Mouse (Mus musculus): ENCODE measurements around the gene Eipr1. TPM values are rescaled to one million over a fixed set of nuclear protein-coding genes. Genes with fewer than 3 reads are reported as not detected.

Eipr1 gene
- total RNA-seq, 1 experiment: 41.5 TPM

GRCm38 (mm10) chr12:28835683-28836082 is 84.1 kb downstream of the Eipr1 start:
- in situ Hi-C loops (cut with MboI; ENCODE audit: low sequenced_read_pairs in 2 of 2, unreplicated experiment in 2 of 2): no loop called here
- no peak for DNase-seq (ENCODE audit: low read depth, low spot score)
- H3K36me3 ChIP-seq (ENCODE audit: control insufficient read depth, insufficient read depth, low read length, poor library complexity, severe bottlenecking): no peaks in the 10 kb centered on the region
- H3K27ac ChIP-seq (ENCODE audit: insufficient read depth, low read depth, low read length, poor library complexity, severe bottlenecking): no peak overlapping the region
- no peaks in the 10 kb centered on the region for H3K4me1 ChIP-seq (ENCODE audit: control insufficient read depth in 2 of 2, insufficient read depth in 2 of 2, low read length in 2 of 2, poor library complexity in 1 of 2)
- no peaks in the 10 kb centered on the region for H3K9me3 ChIP-seq (ENCODE audit: control insufficient read depth, insufficient read depth, low read depth, low read length)
- no peak overlapping the region for H3K9ac ChIP-seq (ENCODE audit: insufficient read depth, low read depth, low read length, poor library complexity, severe bottlenecking)
- TF ChIP-seq HCFC1 (IDR thresholded peaks at IDR 0.05; ENCODE audit: borderline replicate concordance, insufficient read depth, low read length) (no peak), ZNF384 (IDR thresholded peaks at IDR 0.05; ENCODE audit: low read depth, low read length) (no peak), ZC3H11A (IDR thresholded peaks at IDR 0.05; ENCODE audit: borderline replicate concordance, low read depth, low read length) (no peak), CHD2 (IDR thresholded peaks at IDR 0.05; ENCODE audit: low read depth, low read length) (no peak), MAFK (IDR thresholded peaks at IDR 0.05; ENCODE audit: insufficient read depth, low read depth, low read length) (no peak)
- no peak overlapping the region for H3K4me3 ChIP-seq (ENCODE audit: insufficient read depth in 1 of 2, low read depth in 1 of 2, low read length in 2 of 2, poor library complexity in 1 of 2, severe bottlenecking in 1 of 2)

- DNase-seq (ENCODE audit: low read depth, low spot score): no peak
- no peaks in the 10 kb centered on the region for H3K36me3 ChIP-seq (ENCODE audit: control insufficient read depth, insufficient read depth, low read length, poor library complexity, severe bottlenecking)
- in situ Hi-C loops (cut with MboI; ENCODE audit: low sequenced_read_pairs in 2 of 2, unreplicated experiment in 2 of 2): no loop called here
- H3K9ac ChIP-seq (ENCODE audit: insufficient read depth, low read depth, low read length, poor library complexity, severe bottlenecking): no peak overlapping the region
- H3K27ac ChIP-seq (ENCODE audit: insufficient read depth, low read depth, low read length, poor library complexity, severe bottlenecking): no peak overlapping the region
- no peaks in the 10 kb centered on the region for H3K4me1 ChIP-seq (ENCODE audit: control insufficient read depth in 2 of 2, insufficient read depth in 2 of 2, low read length in 2 of 2, poor library complexity in 1 of 2)
- TF ChIP-seq ZNF384 (IDR thresholded peaks at IDR 0.05; ENCODE audit: low read depth, low read length) (no peak), HCFC1 (IDR thresholded peaks at IDR 0.05; ENCODE audit: borderline replicate concordance, insufficient read depth, low read length) (no peak), CHD2 (IDR thresholded peaks at IDR 0.05; ENCODE audit: low read depth, low read length) (no peak), MAFK (IDR thresholded peaks at IDR 0.05; ENCODE audit: insufficient read depth, low read depth, low read length) (no peak), ZC3H11A (IDR thresholded peaks at IDR 0.05; ENCODE audit: borderline replicate concordance, low read depth, low read length) (no peak)
- H3K9me3 ChIP-seq (ENCODE audit: control insufficient read depth, insufficient read depth, low read depth, low read length): no peaks in the 10 kb centered on the region
- H3K4me3 ChIP-seq (ENCODE audit: insufficient read depth in 1 of 2, low read depth in 1 of 2, low read length in 2 of 2, poor library complexity in 1 of 2, severe bottlenecking in 1 of 2): no peak overlapping the region
Measured at GRCm38 (mm10) chr12:28838268-28838667, 86.7 kb downstream of the Eipr1 start.

- no peak overlapping the region for H3K9ac ChIP-seq (ENCODE audit: insufficient read depth, low read depth, low read length, poor library complexity, severe bottlenecking)
- no peak overlapping the region for H3K27ac ChIP-seq (ENCODE audit: insufficient read depth, low read depth, low read length, poor library complexity, severe bottlenecking)
- DNase-seq (ENCODE audit: low read depth, low spot score): no peak
- H3K4me3 ChIP-seq (ENCODE audit: insufficient read depth in 1 of 2, low read depth in 1 of 2, low read length in 2 of 2, poor library complexity in 1 of 2, severe bottlenecking in 1 of 2): no peak overlapping the region
- no peaks in the 10 kb centered on the region for H3K36me3 ChIP-seq (ENCODE audit: control insufficient read depth, insufficient read depth, low read length, poor library complexity, severe bottlenecking)
- H3K4me1 ChIP-seq (ENCODE audit: control insufficient read depth in 2 of 2, insufficient read depth in 2 of 2, low read length in 2 of 2, poor library complexity in 1 of 2): no peaks in the 10 kb centered on the region
- TF ChIP-seq ZC3H11A (IDR thresholded peaks at IDR 0.05; ENCODE audit: borderline replicate concordance, low read depth, low read length) (no peak), CHD2 (IDR thresholded peaks at IDR 0.05; ENCODE audit: low read depth, low read length) (no peak), MAFK (IDR thresholded peaks at IDR 0.05; ENCODE audit: insufficient read depth, low read depth, low read length) (no peak), ZNF384 (IDR thresholded peaks at IDR 0.05; ENCODE audit: low read depth, low read length) (no peak), HCFC1 (IDR thresholded peaks at IDR 0.05; ENCODE audit: borderline replicate concordance, insufficient read depth, low read length) (no peak)
- in situ Hi-C loops (cut with MboI; ENCODE audit: low sequenced_read_pairs in 2 of 2, unreplicated experiment in 2 of 2): no loop called here
- no peaks in the 10 kb centered on the region for H3K9me3 ChIP-seq (ENCODE audit: control insufficient read depth, insufficient read depth, low read depth, low read length)
Measured at GRCm38 (mm10) chr12:28838971-28839370, 87.4 kb downstream of the Eipr1 start.

- Histone ChIP-seq H3K27ac (ENCODE audit: insufficient read depth, low read depth, low read length, poor library complexity, severe bottlenecking) (no peak overlapping the region), H3K36me3 (ENCODE audit: control insufficient read depth, insufficient read depth, low read length, poor library complexity, severe bottlenecking) (no peaks in the 10 kb centered on the region), H3K4me1 (ENCODE audit: control insufficient read depth in 2 of 2, insufficient read depth in 2 of 2, low read length in 2 of 2, poor library complexity in 1 of 2) (no peaks in the 10 kb centered on the region), H3K9me3 (ENCODE audit: control insufficient read depth, insufficient read depth, low read depth, low read length) (no peaks in the 10 kb centered on the region), H3K9ac (ENCODE audit: insufficient read depth, low read depth, low read length, poor library complexity, severe bottlenecking) (no peak overlapping the region), H3K4me3 (ENCODE audit: insufficient read depth in 1 of 2, low read depth in 1 of 2, low read length in 2 of 2, poor library complexity in 1 of 2, severe bottlenecking in 1 of 2) (no peak overlapping the region)
- in situ Hi-C loops (cut with MboI; ENCODE audit: low sequenced_read_pairs in 2 of 2, unreplicated experiment in 2 of 2): no loop called here
- no peak for DNase-seq (ENCODE audit: low read depth, low spot score)
- TF ChIP-seq ZNF384 (IDR thresholded peaks at IDR 0.05; ENCODE audit: low read depth, low read length): no peak
- TF ChIP-seq CHD2 (IDR thresholded peaks at IDR 0.05; ENCODE audit: low read depth, low read length): no peak
- TF ChIP-seq ZC3H11A (IDR thresholded peaks at IDR 0.05; ENCODE audit: borderline replicate concordance, low read depth, low read length): no peak
- no peak for TF ChIP-seq MAFK (IDR thresholded peaks at IDR 0.05; ENCODE audit: insufficient read depth, low read depth, low read length)
- no peak for TF ChIP-seq HCFC1 (IDR thresholded peaks at IDR 0.05; ENCODE audit: borderline replicate concordance, insufficient read depth, low read length)
Measured at GRCm38 (mm10) chr12:28841179-28841698, 89.6 kb downstream of the Eipr1 start.

GRCm38 (mm10) chr12:28845811-28846210 is 94.2 kb downstream of the Eipr1 start:
- DNase-seq (ENCODE audit: low read depth, low spot score): no peak
- H3K9me3 ChIP-seq (ENCODE audit: control insufficient read depth, insufficient read depth, low read depth, low read length): no peaks in the 10 kb centered on the region
- H3K9ac ChIP-seq (ENCODE audit: insufficient read depth, low read depth, low read length, poor library complexity, severe bottlenecking): no peak overlapping the region
- peaks cover 2% of the 10 kb centered on the region; the same call in 1 of the 2 replicates for H3K36me3 ChIP-seq (ENCODE audit: control insufficient read depth, insufficient read depth, low read length, poor library complexity, severe bottlenecking)
- TF ChIP-seq ZC3H11A (IDR thresholded peaks at IDR 0.05; ENCODE audit: borderline replicate concordance, low read depth, low read length): no peak
- no peak for TF ChIP-seq MAFK (IDR thresholded peaks at IDR 0.05; ENCODE audit: insufficient read depth, low read depth, low read length)
- TF ChIP-seq HCFC1 (IDR thresholded peaks at IDR 0.05; ENCODE audit: borderline replicate concordance, insufficient read depth, low read length): no peak
- TF ChIP-seq ZNF384 (IDR thresholded peaks at IDR 0.05; ENCODE audit: low read depth, low read length): no peak
- TF ChIP-seq CHD2 (IDR thresholded peaks at IDR 0.05; ENCODE audit: low read depth, low read length): no peak
- no peaks in the 10 kb centered on the region for H3K4me1 ChIP-seq (ENCODE audit: control insufficient read depth in 2 of 2, insufficient read depth in 2 of 2, low read length in 2 of 2, poor library complexity in 1 of 2)
- H3K4me3 ChIP-seq (ENCODE audit: insufficient read depth in 1 of 2, low read depth in 1 of 2, low read length in 2 of 2, poor library complexity in 1 of 2, severe bottlenecking in 1 of 2): no peak overlapping the region
- in situ Hi-C loops (cut with MboI; ENCODE audit: low sequenced_read_pairs in 2 of 2, unreplicated experiment in 2 of 2): no loop called here
- H3K27ac ChIP-seq (ENCODE audit: insufficient read depth, low read depth, low read length, poor library complexity, severe bottlenecking): no peak overlapping the region
